8 mouse cellular contexts compared by ENCODE assay signal in genomic region chr2:172345258-172345738, GRCm38 (mm10). TPM values are rescaled to one million over a fixed set of nuclear protein-coding genes. Genes with fewer than 3 reads are reported as not detected.
DNase-seq lines count a peak whose midpoint lies in the region; ATAC-seq lines count a peak whose summit lies in the region.

Gene Fam210b (plus strand): TSS chr2:172345565.

- intact Hi-C loops in gastrocnemius, postnatal 14 days (cut with DNase I; ENCODE audit: low total_unique reads): no loop called here
- intact Hi-C loops in left cerebral cortex, postnatal 10 days (cut with DNase I): no loop called here

- ATAC-seq in inflammation-experienced regulatory T-cells, adult 6 months: peak; percentile 99
- peak; percentile 79 for ATAC-seq in megakaryocyte-erythroid progenitor cell, adult 5-6 weeks (replicated peaks; ENCODE audit: low FRiP score, low TSS enrichment, poor library complexity, severe bottlenecking)

- DNase-seq in adrenal gland, adult (ENCODE audit: inconsistent age in 2 of 2, low spot score in 1 of 2): peak; percentile 99
- DNase-seq in embryo, embryonic 10.5 days (ENCODE audit: low spot score): peak; percentile 99
- peak; percentile 90 for DNase-seq in gastrocnemius, postnatal 14 days
- peak; percentile 91 to 97 for DNase-seq in left cerebral cortex, postnatal 10 days (ENCODE audit: extremely low spot score in 1 of 2, low spot score in 2 of 2)
- peak; percentile 93 for DNase-seq in right cerebral cortex, postnatal 25 days
- peak; percentile 93 for DNase-seq in urinary bladder, postnatal 4 days (ENCODE audit: low spot score in 2 of 2)

RNA-seq across cellular contexts. Expression of gene Fam210b, which starts in this region (rescaled TPM):
- total RNA-seq in gastrocnemius, postnatal 14 days (2021): 1 to 10 TPM; 2.9 to 3.3 TPM
- polyA plus RNA-seq in inflammation-experienced regulatory T-cells, adult 6 months (2017; shearing (Covaris generic)): 1 to 10 TPM; 7.7 to 9.5 (median 8.1) TPM
- 10 to 100 TPM; 15.3 to 15.5 TPM for total RNA-seq in left cerebral cortex, postnatal 10 days (2021)
- total RNA-seq in megakaryocyte-erythroid progenitor cell, adult 5-6 weeks (2014; fragmentation: Nextera tagmentation): 13.8 and 14.4 TPM in 2 replicates
- total RNA-seq in megakaryocyte-erythroid progenitor cell, adult 5-6 weeks (2017): 5.2 and 8.7 TPM in 2 replicates

Comparison
In these comparisons a context has a peak if more than half of its experiments do, and no peak if none do; other contexts are left out.
1. Peak in every context shown above with its lines: DNase-seq and ATAC-seq.